Mouse (Mus musculus) stomach, embryonic 15.5 days (tissue): ENCODE data around the gene Faiml. TPM values are rescaled to one million over a fixed set of nuclear protein-coding genes. Genes with fewer than 3 reads are reported as not detected.

ENCODE experiments used
- ATAC-seq: fragments of 200-750 bp; cut with Nextera tagmentation; 2 replicates; pipeline ENCODE4 v1.8.0; 2017; ENCODE audit warnings: low read depth, moderate number of reproducible peaks, moderate TSS enrichment; ENCODE audit not compliant: insufficient read depth, low FRiP score
- H3K27ac ChIP-seq: fragments of 300-500 bp; sonication (generic); 2 replicates; pipeline ENCODE4 v1.5.1; 2015; ENCODE audit warnings: mild to moderate bottlenecking, inconsistent platforms
- H3K27me3 ChIP-seq: fragments of 300-500 bp; sonication (generic); replicated peaks from 2 replicates; pipeline ENCODE4 v1.6.1; 2015; ENCODE audit warnings: inconsistent platforms
- H3K36me3 ChIP-seq: fragments of 300-500 bp; sonication (generic); 2 replicates; pipeline ENCODE4 v1.6.1; 2015; ENCODE audit warnings: inconsistent platforms
- H3K4me1 ChIP-seq: fragments of 300-500 bp; sonication (generic); 2 replicates; pipeline ENCODE4 v1.6.1; 2015; ENCODE audit warnings: inconsistent platforms
- H3K4me2 ChIP-seq: fragments of 300-500 bp; sonication (generic); 2 replicates; pipeline ENCODE4 v1.6.1; 2015; ENCODE audit warnings: mild to moderate bottlenecking, inconsistent platforms
- H3K4me3 ChIP-seq: fragments of 300-500 bp; sonication (generic); replicated peaks from 2 replicates; pipeline ENCODE4 v1.5.1; 2015; ENCODE audit warnings: inconsistent platforms
- H3K9ac ChIP-seq: fragments of 300-500 bp; sonication (generic); 2 replicates; pipeline ENCODE4 v1.6.1; 2015; ENCODE audit warnings: inconsistent platforms
- H3K9me3 ChIP-seq: fragments of 300-500 bp; sonication (generic); 2 replicates; pipeline ENCODE4 v1.6.1; 2016; ENCODE audit warnings: inconsistent platforms
- WGBS: fragments of 180-500 bp; shearing (Covaris S2); methylation state at CpG from one replicate; pipeline ENCODE4 v1.1.7; 2015; 5-methylcytosine and 5-hydroxymethylcytosine counted together
- polyA plus RNA-seq: library from polyadenylated mRNA; unstranded; fragments of >200 nt; fragmentation: Nextera tagmentation; extraction: Ambion mirVana; gene quantifications from 2 replicates; pipeline ENCODE4 v1.2.1, GENCODE M21; 2015

Gene Faiml
- polyA plus RNA-seq, 1 experiment from 2014 or later = not detected

DNA sequence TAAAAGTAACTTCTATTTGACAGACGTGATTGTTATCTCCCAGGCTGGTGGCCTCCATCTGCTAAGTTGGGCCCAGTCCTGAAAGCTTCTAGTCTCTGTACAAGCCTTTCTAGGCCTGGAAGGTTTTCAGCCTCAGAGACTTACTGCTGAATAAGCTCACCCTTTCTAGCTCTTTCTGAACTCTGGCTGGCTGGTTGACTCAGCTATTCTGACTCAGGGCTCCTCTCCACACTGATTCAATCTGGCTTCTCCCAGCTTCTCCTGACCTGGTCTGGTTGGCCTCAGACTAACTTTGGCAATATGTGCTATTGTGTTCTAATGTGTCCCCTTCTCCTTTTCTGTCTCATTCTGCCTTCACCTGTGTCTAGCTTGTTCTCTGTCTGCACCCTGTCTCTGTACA, 2.2 kb upstream of the Faiml start:
- no peaks in the 10 kb centered on the region for H3K27me3 ChIP-seq
- ATAC-seq = no peak
- H3K9ac ChIP-seq = no peak overlapping the region
- no peaks in the 10 kb centered on the region for H3K36me3 ChIP-seq
- WGBS = 59% methylated on average over 1 of the region's 1 CpGs
- H3K4me1 ChIP-seq = 0 out of 2 replicates have a peak, but pooled peaks cover 5% of the 10 kb centered on the region
- H3K27ac ChIP-seq = no peak overlapping the region
- H3K4me2 ChIP-seq = no peak overlapping the region
- no peak overlapping the region for H3K4me3 ChIP-seq
- H3K9me3 ChIP-seq = no peaks in the 10 kb centered on the region

DNA sequence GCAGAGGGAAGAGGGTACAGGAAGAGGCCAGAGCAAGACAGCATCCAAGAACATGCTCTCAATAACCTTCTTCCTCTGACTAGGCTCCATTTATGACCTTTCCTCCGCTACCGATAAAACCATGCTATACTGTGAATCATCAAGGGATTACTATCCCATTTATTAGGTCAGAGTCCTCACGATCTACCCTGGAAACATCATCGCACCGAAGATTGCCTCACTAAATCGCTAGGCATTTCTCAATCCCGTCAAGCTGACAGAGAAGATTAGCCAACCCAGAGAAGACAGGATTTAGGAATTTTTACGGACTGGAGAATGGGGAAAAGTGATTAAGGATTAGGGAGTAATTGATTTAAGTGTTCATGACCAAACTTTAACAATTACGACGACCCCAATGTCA, 1.2 kb upstream of the Faiml start:
- H3K4me3 ChIP-seq = no peak overlapping the region
- H3K27ac ChIP-seq = no peak overlapping the region
- no peaks in the 10 kb centered on the region for H3K27me3 ChIP-seq
- ATAC-seq = no peak
- H3K9ac ChIP-seq = no peak overlapping the region
- 73% methylated on average over 10 of the region's 10 CpGs for WGBS
- H3K4me1 ChIP-seq = 0 out of 2 replicates have a peak, but pooled peaks cover 5% of the 10 kb centered on the region
- H3K4me2 ChIP-seq = no peak overlapping the region
- no peaks in the 10 kb centered on the region for H3K9me3 ChIP-seq
- no peaks in the 10 kb centered on the region for H3K36me3 ChIP-seq

DNA sequence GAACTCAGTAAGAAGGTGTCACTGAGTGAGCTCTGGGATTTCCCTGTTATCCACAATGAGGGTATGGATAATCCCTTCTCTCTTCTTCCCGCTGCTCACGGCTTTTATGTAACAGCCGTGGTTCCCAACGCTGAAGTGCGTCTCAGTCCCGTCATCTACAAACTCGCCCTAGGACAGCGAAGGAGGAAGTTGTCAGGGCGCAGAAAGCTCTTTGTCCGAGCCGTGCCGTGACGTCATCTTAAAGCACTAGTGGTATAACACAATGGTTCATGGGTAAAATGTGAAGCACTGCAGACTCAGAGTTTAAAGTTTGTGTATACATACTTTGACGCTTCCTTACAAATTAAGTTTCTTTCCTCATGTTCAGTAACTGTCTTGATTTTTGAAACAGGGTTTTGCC, 7.6 kb downstream of the Faiml start:
- H3K4me1 ChIP-seq = no peaks in the 10 kb centered on the region
- no peaks in the 10 kb centered on the region for H3K27me3 ChIP-seq
- WGBS = 84% methylated on average over 14 of the region's 14 CpGs
- H3K9ac ChIP-seq = no peak overlapping the region
- no peak overlapping the region for H3K4me2 ChIP-seq
- H3K4me3 ChIP-seq = no peak overlapping the region
- ATAC-seq = no peak
- H3K9me3 ChIP-seq = no peaks in the 10 kb centered on the region
- H3K27ac ChIP-seq = no peak overlapping the region
- H3K36me3 ChIP-seq = no peaks in the 10 kb centered on the region

DNA sequence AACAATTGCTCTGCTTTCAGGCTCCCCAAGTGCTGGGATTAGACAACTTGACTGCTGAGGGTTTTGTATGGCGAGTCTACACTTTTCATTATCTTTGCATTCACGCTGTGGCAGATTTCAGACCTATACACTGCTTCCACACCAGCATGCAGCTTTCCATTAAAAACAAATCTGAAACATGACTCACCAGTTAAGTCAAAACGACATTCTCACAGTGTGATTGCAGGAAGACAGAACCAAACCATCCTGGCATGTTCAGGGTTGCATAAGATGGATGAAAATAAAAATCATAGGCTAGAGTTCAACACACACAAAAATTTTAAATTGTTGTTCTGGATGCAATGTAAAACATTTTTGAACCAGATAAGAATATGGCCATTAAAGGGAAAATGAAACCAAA, 12.5 kb downstream of the Faiml start:
- 62% methylated on average over 3 of the region's 3 CpGs for WGBS
- H3K4me1 ChIP-seq = no peaks in the 10 kb centered on the region
- no peak overlapping the region for H3K4me3 ChIP-seq
- no peak for ATAC-seq
- H3K36me3 ChIP-seq = no peaks in the 10 kb centered on the region
- H3K27ac ChIP-seq = no peak overlapping the region
- H3K27me3 ChIP-seq = no peaks in the 10 kb centered on the region
- no peak overlapping the region for H3K4me2 ChIP-seq
- H3K9me3 ChIP-seq = no peaks in the 10 kb centered on the region
- no peak overlapping the region for H3K9ac ChIP-seq

DNA sequence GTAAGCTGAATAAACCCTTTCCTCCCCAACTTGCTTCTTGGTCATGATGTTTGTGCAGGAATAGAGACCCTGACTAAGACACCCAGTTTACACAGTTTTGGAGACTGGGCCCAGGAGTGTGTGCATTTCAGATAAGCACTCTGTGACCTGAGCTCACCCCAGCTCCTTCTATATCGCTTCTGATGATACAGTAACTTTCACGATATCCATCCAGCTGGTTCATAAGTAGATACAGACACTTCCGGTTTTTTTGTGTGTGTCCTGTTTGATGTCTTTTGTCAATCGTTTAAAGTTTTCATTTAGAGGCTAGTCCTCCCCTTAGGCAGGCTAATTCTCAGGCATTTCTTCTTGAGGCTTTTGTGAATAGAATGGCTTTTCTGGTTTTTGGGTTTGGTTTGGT, 15.4 kb downstream of the Faiml start:
- H3K27me3 ChIP-seq = no peaks in the 10 kb centered on the region
- WGBS = 83% methylated on average over 4 of the region's 4 CpGs
- no peaks in the 10 kb centered on the region for H3K36me3 ChIP-seq
- H3K9me3 ChIP-seq = no peaks in the 10 kb centered on the region
- no peak overlapping the region for H3K9ac ChIP-seq
- H3K4me3 ChIP-seq = no peak overlapping the region
- no peak for ATAC-seq
- H3K27ac ChIP-seq = no peak overlapping the region
- H3K4me1 ChIP-seq = no peaks in the 10 kb centered on the region
- H3K4me2 ChIP-seq = no peak overlapping the region

DNA sequence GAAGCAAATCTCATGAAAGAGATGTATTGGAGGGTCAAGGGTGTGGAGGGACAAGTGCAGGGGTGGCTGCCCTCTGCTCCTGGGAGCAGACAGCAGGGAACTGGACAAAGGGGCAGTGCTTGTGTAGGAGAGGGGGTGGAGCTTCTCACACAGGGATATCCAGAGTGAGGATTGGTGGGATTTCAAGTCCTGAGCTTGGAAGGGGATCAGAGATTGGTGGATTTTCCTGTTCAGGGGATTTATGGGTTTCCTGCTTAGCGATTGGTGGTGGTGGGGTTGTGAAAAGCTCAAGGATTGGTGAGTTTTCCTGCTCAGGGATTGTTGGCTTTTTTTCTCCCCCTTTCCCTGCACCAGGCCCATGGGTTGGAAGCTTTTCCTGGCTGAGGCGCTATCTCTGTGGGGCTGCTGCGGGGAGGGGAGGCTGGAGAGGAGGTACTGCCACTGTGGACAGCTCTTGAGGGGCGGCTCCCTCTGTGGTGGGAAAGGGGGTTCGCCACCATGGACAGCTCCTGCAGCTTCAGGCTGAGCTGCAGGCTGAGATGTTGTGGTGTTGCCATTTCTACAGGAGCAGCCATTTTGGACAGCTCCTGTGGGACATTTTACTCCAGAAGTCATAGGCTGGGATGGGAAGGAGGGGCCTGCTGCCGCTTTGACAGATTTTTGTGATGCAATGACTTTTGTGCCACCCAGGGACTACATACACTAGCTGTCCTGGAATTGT, 18.9 kb downstream of the Faiml start:
- peak; percentile 63; the same call in 1 of the 2 replicates for ATAC-seq
- no peaks in the 10 kb centered on the region for H3K36me3 ChIP-seq
- no peak overlapping the region for H3K27ac ChIP-seq
- WGBS = 20% methylated on average over 5 of the region's 6 CpGs
- H3K27me3 ChIP-seq = no peaks in the 10 kb centered on the region
- H3K4me2 ChIP-seq = no peak overlapping the region
- H3K4me3 ChIP-seq = no peak overlapping the region
- H3K9me3 ChIP-seq = no peaks in the 10 kb centered on the region
- no peaks in the 10 kb centered on the region for H3K4me1 ChIP-seq
- no peak overlapping the region for H3K9ac ChIP-seq

DNA sequence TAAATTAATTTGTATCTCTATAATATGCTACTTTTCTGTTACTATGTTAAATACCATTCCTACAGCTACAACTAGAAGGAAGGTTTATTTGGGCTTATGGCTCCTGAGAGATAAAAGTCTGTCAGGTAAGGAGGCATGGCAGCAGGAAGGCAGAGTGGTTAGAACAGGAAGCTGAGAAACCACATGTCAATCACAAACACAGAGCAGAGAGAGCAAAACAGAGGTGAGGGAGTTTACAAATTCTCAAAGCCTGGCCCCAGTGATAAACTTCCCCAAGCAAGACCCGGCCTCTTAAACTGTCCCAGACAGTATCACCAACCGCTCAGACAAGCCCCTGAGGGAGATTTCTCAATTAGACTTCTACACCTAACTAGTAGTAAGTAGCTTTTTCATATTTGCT, 20.9 kb downstream of the Faiml start:
- H3K4me3 ChIP-seq = no peak overlapping the region

DNA sequence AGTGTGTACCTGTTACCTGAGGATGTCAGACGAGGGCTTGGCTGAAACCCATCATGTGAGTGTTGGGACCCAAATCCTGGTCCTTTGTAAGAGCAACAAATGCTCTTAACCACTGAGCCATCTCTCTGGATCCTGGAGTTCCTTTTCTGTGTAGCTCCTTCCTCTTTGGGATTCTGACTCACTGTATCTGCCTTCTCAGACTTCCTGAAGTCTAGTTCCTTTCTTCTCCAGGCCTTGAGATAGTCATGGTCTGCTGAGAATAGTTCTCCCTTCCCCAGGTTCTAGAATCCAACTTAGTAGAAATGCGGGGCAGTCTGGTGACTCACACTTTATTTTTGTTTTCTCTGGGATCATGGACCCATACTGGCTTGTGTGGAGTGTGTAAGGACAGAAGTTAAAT, 24.4 kb downstream of the Faiml start:
- Histone ChIP-seq H3K4me2 (no peak overlapping the region), H3K27me3 (no peaks in the 10 kb centered on the region), H3K27ac (no peak overlapping the region), H3K4me1 (no peaks in the 10 kb centered on the region), H3K4me3 (no peak overlapping the region), H3K9ac (no peak overlapping the region), H3K9me3 (no peaks in the 10 kb centered on the region), H3K36me3 (no peaks in the 10 kb centered on the region)
- no peak for ATAC-seq
- WGBS = 69% methylated on average over 2 of the region's 2 CpGs

More for the DNA sequence above, 20.9 kb downstream of the Faiml start:
- Histone ChIP-seq H3K4me1 (no peaks in the 10 kb centered on the region), H3K36me3 (no peaks in the 10 kb centered on the region), H3K4me2 (no peak overlapping the region), H3K9ac (no peak overlapping the region), H3K27me3 (no peaks in the 10 kb centered on the region), H3K9me3 (no peaks in the 10 kb centered on the region), H3K27ac (no peak overlapping the region)
- no peak for ATAC-seq
- 62% methylated on average over 2 of the region's 2 CpGs for WGBS

DNA sequence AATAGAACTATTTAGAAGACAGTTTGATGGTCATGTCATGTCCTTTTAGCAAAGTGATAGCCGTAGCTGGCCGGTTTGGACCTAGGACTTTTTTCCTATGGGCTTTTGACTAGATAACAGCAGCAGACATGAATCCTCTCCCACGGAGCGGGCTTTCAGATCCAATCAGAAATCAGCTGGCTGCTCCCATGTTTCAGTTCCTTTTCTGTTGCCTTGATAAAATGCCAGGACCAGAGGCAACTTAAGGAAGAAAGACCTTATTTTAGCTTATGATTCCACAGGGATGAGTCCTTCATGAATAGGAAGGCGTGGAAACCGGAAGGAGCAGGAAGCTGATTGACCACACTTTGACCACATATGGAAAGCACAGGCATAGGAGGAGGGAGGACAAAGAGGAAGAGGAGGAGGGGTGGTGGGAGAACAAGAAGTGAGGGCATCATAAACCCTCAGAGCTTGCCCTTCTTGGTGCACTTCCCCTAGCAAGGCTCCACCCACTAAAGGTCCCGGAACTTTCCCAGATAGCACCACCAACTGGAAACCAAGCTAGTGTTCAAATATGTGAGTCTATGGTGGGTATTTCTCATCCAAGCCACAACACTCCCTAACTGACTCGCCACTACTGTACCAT, 53.9 kb downstream of the Faiml start:
- H3K27ac ChIP-seq = no peak overlapping the region
- no peak overlapping the region for H3K9ac ChIP-seq
- no peak overlapping the region for H3K4me3 ChIP-seq
- H3K27me3 ChIP-seq = no peaks in the 10 kb centered on the region
- ATAC-seq = no peak
- H3K9me3 ChIP-seq = no peaks in the 10 kb centered on the region
- H3K4me2 ChIP-seq = no peak overlapping the region
- whole genome bisulfite sequencing = 73% methylated on average over 8 of the region's 8 CpGs
- H3K36me3 ChIP-seq = no peaks in the 10 kb centered on the region
- peaks cover 4% of the 10 kb centered on the region; the same call in 1 of the 2 replicates for H3K4me1 ChIP-seq

DNA sequence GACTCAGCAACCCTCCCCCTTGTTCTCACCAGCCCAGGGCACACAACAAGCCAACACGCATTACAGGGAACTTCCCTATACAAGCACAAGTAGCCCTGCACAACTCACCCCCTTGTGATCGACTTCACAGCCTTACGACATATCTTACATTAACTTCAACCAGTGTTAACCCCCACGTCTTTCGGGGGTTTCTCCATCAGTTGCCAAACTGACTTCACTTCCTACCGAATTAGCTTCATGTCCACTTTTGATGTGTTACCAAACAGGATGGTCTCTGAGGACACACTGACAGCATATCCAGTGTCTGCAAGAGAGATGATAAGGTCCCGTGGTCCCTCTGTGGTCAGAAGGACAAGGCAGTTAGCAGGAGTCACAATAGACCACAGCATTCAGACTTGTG, 54.9 kb downstream of the Faiml start:
- Histone ChIP-seq H3K4me3 (no peak overlapping the region), H3K4me1 (peaks cover 4% of the 10 kb centered on the region; the same call in 1 of the 2 replicates), H3K9ac (no peak overlapping the region), H3K36me3 (no peaks in the 10 kb centered on the region), H3K27ac (no peak overlapping the region), H3K27me3 (no peaks in the 10 kb centered on the region), H3K4me2 (no peak overlapping the region), H3K9me3 (no peaks in the 10 kb centered on the region)
- no peak for ATAC-seq
- WGBS = 85% methylated on average over 7 of the region's 7 CpGs

DNA sequence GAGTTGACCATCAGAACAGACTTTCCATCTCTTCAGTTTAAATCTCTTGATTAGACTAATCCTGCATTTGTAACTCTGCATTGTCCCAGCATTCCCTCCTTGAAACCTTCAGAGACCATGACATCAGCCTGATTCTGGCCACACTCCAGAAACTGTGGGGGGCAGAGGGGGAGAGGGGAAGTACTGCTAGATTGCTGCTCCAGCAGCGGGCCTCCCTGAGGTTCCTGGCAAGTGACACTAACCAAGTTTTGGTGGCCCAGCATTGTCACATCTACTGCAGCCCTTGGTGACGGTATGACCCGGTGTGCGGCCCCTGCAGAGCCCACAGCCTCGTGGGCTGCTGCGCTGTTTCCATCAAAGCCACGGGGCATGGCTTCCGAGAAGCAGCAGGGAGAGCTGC, 56.8 kb downstream of the Faiml start:
- Histone ChIP-seq H3K36me3 (no peaks in the 10 kb centered on the region), H3K9me3 (no peaks in the 10 kb centered on the region), H3K27me3 (no peaks in the 10 kb centered on the region), H3K9ac (no peak overlapping the region), H3K4me3 (no peak overlapping the region), H3K4me1 (peaks cover 4% of the 10 kb centered on the region; the same call in 1 of the 2 replicates), H3K4me2 (no peak overlapping the region), H3K27ac (no peak overlapping the region)
- 72% methylated on average over 8 of the region's 8 CpGs for WGBS
- no peak for ATAC-seq
